Mouse (Mus musculus) retina, postnatal 7 days (tissue): Measurements from ENCODE around the gene Cabp2.

ENCODE experiments used
- DNase-seq: peaks from one replicate; pipeline ENCODE4 v3.0.0-alpha.2; 2012; ENCODE audit warnings: low read depth, low spot score

Gene Cabp2

GRCm38 (mm10) chr19:4082219-4082965 lies 1.0 kb downstream of the Cabp2 start:
- DNase-seq = no peak

GRCm38 (mm10) chr19:4083316-4083715 lies 1.9 kb downstream of the Cabp2 start:
- DNase-seq = no peak

- DNase-seq = no peak
Observed at GRCm38 (mm10) chr19:4083826-4084225, 2.4 kb downstream of the Cabp2 start.

GRCm38 (mm10) chr19:4084984-4085383 lies 3.6 kb downstream of the Cabp2 start:
- no peak for DNase-seq

GRCm38 (mm10) chr19:4086156-4086555 lies 4.8 kb downstream of the Cabp2 start:
- no peak for DNase-seq

- no peak for DNase-seq
Observed at GRCm38 (mm10) chr19:4087090-4087489, 5.7 kb downstream of the Cabp2 start.

GRCm38 (mm10) chr19:4088146-4088545 lies 6.8 kb downstream of the Cabp2 start:
- DNase-seq = no peak

- DNase-seq = no peak
Observed at GRCm38 (mm10) chr19:4089128-4089527, 7.8 kb downstream of the Cabp2 start.

GRCm38 (mm10) chr19:4090446-4090845 lies 9.1 kb downstream of the Cabp2 start:
- DNase-seq = no peak

GRCm38 (mm10) chr19:4091383-4091782 lies 10.0 kb downstream of the Cabp2 start:
- DNase-seq = no peak

- DNase-seq = no peak
Observed at GRCm38 (mm10) chr19:4092750-4093149, 11.4 kb downstream of the Cabp2 start.

GRCm38 (mm10) chr19:4093772-4094171 lies 12.4 kb downstream of the Cabp2 start:
- no peak for DNase-seq

GRCm38 (mm10) chr19:4094348-4094747 lies 13.0 kb downstream of the Cabp2 start:
- DNase-seq = no peak

- DNase-seq = no peak
Observed at GRCm38 (mm10) chr19:4094774-4095303, 13.5 kb downstream of the Cabp2 start.

- DNase-seq = no peak
Observed at GRCm38 (mm10) chr19:4095802-4096201, 14.4 kb downstream of the Cabp2 start.

GRCm38 (mm10) chr19:4096642-4097440 lies 15.5 kb downstream of the Cabp2 start, which contains the start of gene Cdk2ap2:
Gene Cdk2ap2, plus strand, starts transcription at chr19:4097182.
- DNase-seq = peak; percentile 95

- no peak for DNase-seq
Observed at GRCm38 (mm10) chr19:4097441-4097825, 16.1 kb downstream of the Cabp2 start.

GRCm38 (mm10) chr19:4098426-4098825 lies 17.0 kb downstream of the Cabp2 start:
- DNase-seq = no peak

GRCm38 (mm10) chr19:4099056-4099455 lies 17.7 kb downstream of the Cabp2 start:
- peak; percentile 86 for DNase-seq

- DNase-seq = no peak
Observed at GRCm38 (mm10) chr19:4099837-4100717, 18.7 kb downstream of the Cabp2 start, which contains the start of gene Pitpnm1. Gene Pitpnm1, plus strand, starts transcription at chr19:4099998.

- DNase-seq = peak; percentile 73
Observed at GRCm38 (mm10) chr19:4100718-4101261, 19.4 kb downstream of the Cabp2 start.
